Mouse (Mus musculus): ENCODE results near the gene Ttll13.
A peak's percentile ranks its signal among the peaks of the same experiment; 100 is the strongest.

Ttll13 gene

DNA sequence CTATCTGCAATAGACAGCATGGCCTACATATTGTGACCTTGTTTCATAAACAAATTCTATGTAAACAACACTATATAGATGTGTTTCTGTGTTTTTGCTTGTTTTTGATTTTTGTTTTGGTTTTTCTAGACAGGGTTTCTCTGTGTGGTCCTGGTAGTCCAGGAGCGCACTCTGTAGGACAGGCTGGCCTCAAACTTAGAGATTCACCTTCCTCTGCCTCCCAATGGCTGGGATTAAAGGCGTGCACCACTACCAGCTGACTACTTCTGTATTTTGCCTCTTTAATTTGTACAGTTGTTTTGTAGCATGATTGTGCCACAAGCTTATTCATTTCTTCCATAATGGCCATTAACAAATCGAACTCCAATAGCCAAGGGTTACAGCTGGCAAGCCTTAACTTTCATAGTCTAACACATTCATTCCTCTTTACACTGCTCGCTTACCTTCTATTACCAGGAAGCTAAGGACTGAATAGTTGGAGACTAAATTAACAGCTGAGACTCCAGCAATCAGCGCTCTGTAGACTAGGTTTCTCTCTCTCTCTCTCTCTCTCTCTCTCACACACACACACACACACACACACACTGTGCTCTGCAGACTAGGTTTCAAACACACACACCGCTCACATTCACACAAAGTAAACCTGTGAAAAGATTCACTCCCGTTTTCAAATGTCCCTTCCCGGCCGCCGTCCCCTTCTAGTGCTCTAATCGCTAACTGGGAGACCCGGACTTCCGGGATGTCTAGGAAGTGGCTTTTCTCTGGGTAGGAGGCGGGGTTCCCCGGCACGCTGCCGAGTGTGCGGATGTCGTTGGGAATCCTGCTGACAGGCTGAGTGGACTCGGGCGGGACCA lies 22.9 kb downstream of the Ttll13 start, which contains the start of gene Vps33b:
Gene Vps33b, plus strand, starts transcription at position 753 of the 854 bp plus-strand sequence.
- DNase-seq (ENCODE audit: low spot score): peak; percentile 94

DNA sequence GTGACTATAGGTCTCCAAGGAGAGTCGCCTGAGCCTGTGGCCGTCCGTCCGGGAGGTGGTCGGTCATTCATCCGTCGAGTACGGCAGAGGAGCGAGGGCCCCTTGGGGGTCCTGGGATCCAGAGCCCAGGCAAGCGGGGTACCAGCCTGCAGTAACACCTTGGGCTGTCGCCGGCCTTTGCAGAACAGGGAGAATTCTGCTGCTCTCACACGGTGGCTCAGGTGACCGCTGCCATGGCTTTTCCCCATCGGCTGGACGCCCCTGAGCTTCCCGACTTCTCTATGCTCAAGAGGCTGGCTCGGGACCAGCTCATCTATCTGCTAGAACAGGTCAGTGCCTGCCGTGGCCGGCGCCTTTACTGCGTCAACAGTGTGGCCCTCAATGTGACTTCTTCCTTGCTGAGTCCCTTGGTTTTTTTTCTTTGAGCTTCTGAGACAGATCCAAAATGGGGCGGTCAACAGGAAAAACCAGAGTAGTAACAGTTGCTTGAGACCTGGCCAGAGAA lies 23.6 kb downstream of the Ttll13 start:
- DNase-seq (ENCODE audit: low spot score): no peak

DNA sequence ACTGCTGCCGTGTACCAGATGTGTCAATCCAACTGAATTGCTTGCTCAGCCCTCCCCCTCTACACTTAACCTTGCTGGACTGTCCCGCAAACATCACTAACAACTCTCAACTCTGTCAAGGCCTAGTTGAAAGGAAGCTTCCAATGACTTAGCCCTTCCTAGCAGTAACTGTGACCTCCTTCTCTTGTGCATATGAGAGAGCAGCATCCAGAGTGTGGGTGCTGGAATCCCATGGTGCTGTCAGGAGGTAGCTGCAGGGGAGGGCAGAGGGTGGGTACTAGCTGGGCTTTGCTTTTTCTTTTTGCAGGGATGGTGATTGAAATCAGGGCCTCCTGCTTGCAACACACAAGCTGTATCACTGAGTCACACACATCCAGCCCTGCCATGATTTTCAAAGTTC lies 27.3 kb downstream of the Ttll13 start:
- DNase-seq (ENCODE audit: low spot score): no peak

DNA sequence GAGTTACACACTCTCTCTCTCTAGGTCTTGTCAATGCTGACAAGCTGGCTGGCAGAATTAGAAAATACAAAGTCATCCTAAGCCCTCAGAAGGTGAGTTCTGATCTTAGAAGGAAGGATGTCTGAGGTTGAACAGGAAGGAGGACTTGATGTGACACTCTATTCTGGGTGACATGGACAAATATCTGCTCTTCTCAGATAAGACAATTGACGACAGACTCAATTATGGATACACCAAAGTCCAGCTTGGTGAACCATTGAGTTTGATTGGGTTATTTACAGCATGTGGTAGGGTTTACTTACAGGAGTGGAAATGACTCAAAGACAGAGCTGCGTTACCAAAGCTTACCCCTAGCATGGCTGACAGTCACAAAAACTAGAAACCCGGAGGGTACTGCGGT lies 30.2 kb downstream of the Ttll13 start:
- DNase-seq (ENCODE audit: low spot score): no peak

DNA sequence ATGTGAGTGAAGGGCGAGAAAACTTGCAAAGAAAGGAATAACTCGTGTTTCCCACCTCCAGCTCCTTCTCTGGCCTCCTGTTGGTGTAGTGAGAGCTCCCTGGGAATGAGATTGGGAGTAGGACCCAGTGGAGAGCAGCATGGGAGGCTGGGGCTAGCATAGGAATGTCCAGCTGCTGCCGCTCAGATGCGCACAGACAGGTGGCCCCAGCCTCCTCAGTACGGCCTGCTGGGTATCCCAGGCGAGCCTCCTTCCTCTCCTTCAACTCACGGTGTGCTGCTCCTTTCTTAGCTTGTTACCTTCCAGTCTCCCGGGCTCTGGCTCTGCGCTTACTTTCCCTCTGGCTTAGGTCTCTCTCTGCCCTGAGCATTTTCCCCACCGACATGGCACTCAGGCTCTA lies 33.9 kb downstream of the Ttll13 start:
- no peak for DNase-seq (ENCODE audit: low spot score)

DNA sequence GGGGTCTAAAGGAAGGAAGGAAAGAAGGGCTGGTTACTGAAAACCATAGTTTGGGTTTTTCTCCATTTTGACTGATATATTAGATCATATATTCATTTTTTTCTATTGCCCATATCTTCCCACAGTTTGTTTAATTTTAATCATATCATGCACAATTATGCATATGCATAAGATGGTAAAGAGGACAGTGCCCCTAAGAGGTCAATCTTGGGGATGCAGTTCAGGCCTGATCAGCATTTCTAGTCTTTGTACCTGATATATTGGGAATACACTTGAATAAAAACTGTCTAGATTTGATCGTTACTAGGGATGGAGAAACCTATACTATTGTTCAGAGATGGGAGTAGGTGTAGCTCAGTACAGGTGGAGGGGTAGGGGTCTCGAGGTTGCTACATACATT lies 34.8 kb downstream of the Ttll13 start:
- no peak for DNase-seq (ENCODE audit: low spot score)

DNA sequence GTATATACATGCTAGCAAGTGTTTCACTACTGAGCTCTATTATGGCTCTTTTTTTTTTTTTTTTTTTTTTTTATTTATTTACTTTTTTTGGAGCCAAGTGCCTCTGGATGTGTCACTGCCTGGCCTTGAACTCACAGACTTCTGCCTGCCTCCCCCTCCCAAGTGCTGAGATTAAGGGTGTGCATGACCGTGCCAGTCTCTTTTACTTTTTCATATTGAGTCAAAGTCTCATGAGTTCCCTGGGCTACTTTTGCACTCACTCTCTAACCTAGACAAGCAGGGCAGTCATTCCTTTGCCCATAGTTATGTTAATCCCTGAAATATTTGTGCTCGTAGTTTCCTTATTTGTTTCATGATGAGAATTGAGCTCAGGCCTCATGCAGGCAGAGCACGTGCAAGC lies 35.5 kb downstream of the Ttll13 start:
- DNase-seq (ENCODE audit: low spot score): no peak

DNA sequence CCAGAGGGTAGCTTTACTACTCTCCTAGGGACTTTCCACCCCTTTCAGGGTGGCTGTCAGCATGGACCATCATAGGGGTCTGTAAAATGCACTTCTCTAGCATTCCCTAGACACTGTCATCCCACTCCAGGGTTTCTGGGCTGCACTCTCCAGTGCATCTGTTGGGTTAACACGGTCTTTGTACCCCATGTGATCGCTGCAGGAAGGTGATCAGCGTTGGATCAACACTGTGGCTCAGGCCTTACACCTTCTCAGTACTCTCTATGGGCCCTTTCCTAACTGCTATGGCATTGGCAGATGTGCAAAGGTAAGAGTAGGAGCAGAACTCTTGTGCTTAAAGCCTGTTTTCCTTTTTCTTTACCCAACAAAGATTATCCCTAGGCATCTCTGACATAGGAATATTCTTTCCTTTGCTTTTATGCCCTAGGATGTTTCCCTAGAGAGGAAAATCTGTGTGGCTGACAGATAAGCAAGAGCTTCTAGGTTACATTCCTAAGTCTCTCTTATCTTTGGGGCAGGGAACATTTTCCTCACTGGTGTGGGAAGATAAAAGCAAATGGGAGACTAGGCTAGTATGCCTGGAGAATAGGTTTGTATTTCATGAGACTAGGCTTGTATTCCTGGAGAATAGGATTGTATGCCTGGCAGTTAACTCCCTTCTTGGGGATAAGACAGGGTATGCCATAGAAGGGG lies 37.2 kb downstream of the Ttll13 start:
- DNase-seq (ENCODE audit: low spot score): no peak

DNA sequence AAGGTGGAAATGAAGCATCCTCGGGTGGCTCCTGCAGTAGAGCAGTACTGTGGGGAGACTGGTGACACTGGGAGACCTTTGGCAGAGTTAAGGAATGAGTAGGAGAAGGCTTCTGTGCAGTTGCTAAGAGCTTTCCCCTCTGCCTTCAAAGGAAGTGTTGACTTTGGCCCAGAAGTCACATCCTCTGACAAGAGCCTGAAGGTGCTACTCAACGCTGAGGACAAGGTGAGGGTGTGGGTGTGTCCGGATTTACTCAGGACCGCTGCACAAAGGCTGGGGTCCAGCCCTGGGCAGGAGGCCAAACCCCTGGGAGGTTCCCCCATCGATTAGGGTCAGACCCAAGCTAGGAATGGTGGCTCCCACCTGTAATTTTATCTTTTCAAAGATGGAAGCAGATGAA lies 38.2 kb downstream of the Ttll13 start:
- DNase-seq (ENCODE audit: low spot score): no peak

DNA sequence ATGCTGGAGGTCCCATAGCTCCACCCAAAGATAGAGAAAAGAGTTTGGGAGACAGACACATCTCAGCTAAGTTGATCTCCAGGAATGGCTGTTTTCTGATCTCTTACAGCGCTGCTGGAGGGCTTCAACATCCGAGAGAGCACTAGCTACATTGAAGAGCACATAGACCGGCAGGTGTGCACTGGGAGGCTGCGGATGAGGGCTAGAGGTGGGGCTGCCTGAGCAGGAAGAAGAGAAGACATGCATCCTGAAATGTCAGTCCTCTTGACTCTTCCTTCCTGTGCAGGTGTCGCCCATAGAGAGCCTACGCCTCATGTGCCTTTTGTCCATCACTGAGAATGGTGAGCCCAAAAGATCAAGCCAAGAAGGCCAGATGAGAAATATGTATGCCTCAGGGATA lies 39.5 kb downstream of the Ttll13 start:
- DNase-seq (ENCODE audit: low spot score): no peak

DNA sequence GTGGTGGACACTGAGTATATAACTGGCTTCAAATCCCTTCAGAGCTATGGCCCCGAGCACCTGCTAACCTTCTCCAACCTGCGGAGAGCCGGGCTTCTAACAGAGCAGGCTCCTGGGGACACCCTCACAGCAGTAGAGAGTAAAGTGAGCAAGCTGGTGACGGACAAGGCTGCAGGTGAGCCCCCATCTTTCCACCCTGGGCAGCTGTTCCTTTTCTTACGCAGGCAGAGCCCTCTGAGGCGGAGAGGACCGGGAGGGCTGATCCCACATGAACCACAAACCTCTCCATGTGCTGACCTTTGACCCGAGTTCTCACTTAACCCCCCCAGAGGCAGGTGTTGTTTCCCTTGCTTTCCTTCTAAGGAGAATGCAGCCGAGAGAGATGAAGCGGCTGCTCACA lies 41.6 kb downstream of the Ttll13 start:
- DNase-seq (ENCODE audit: low spot score): no peak

DNA sequence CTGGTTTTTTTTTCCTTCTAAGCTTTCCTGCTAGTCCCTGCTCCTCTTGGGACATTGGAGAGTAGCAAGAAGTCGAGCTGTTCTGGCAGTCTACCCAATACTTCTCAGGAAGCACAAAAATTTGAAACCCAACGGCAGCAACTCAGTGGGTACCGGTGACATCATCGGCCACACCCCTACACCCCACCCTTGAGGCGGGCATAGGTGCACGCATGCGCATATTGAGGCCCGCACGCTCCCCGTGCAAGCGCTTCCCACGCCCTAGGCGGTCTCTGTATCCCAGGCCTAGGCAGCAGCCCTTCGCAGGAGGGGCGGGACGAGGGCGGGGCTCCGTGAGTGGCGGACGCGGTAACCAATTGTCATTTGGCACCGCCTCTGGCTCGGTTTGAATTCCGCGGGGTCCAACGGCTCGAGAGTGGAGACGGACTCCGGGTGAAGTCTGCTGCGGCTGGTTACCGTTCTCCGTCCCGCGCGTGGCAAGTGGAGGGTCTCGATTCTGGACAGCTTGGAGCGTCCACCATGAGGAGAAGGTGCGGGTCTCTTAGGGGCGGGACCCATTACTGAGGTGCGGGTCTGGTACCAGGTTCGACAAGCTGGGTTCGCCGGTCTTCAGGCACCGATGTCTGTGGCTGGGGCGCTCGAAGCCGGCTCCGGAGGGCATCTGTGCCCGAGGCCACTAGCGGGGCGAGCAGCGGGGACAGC lies 48.0 kb downstream of the Ttll13 start, which contains the start of gene Prc1:
Gene Prc1, plus strand, starts transcription at position 389 of the 702 bp plus-strand sequence.
- peak; percentile 98 for DNase-seq (ENCODE audit: low spot score)

DNA sequence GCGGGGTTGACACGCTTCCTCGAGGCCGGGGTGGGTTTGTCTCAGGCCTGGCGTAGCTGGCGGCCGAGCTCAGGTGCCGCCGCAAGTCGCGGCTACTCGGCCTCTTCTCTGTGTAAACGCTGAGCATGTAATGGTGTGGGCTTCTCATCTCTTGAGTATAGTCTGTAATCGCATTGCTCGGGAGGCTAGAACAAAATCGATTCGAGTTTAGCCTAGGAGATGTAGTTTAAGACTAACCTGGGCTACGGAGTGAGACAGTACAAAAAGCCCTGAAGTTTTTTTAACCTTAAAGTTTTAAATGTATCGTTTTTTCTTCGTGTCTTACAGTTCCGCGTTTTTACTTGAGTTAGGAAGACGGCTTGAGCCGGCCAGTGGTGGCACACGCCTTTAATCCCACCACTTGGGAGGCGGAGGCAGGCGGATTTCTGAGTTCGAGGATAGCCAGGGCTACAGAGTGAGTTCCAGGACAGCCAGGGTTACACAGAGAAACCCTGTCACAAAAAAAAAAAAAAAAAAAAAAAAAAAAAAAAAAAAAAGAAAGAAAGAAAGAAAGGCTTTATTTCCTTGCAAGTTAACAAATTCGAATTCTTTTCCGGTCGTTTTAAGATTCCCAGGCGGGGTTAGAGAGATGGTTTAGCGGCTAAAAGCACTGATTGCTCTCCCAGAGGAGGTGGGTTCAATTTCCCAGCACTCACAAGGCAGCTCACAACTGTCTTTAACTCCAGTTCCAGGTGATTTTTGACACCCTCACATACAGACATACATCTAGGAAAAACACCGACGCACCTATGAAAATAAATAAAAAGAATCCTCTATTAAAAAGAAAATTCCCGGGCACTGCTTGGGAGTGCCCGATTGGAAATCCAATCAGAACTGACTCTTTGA lies 48.8 kb downstream of the Ttll13 start:
- DNase-seq (ENCODE audit: low spot score): no peak

DNA sequence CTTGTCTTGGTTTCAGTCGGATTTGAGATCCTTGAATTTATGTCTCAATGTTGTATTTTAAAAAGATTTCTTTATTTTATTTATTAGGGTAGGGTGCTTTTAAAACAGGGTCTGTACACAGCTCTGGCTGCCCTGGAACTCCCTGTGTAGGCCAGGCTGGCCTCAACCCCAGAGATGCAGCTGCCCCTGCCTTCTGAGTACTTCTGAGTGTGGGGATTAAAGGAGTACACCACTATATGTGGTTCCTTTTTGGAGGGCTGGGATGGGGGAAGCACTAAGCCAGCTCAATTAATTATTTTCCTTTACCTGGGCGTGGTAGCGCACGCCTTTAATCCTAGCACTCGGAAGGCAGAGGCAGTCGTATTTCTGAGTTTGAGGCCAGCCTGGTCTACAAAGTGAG lies 50.3 kb downstream of the Ttll13 start:
- no peak for DNase-seq (ENCODE audit: low spot score)

DNA sequence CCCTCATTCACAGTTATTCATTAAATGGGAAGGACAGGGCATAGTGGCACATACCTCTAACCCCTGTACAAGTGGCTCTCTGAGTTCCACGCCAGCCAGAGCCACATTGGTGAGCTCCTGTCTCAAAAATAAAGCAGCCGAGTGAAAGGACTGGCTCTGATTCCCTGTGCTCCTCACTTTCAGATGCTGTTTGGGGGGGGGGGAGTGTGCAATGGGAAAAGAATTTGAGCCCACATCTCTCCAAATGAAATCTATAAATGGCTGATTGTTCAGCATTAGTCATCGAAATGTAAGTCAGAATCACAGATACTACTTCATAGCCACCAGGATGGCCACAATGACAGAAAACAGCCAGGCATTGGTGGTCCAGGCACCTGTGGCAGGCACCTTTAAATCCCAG lies 50.9 kb downstream of the Ttll13 start:
- no peak for DNase-seq (ENCODE audit: low spot score)

DNA sequence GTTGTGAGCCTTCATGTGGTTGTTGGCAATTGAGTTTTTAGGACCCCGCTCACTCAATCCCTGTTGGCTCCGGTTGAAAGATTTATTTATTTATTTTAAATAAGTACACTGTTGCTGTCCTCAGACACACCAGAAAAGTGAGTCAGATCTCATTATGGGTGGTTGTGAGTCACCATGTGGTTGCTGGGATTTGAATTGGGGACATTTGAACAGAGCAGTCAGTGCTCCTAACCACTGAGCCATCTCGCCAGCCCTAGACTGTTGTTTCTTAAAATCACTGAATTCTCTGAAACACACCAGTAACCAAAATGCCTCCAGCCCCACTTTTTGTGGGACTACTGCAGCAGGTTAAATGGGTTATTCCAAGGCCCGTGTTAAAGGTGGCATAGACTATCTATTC lies 52.6 kb downstream of the Ttll13 start:
- no peak for DNase-seq (ENCODE audit: low spot score)

DNA sequence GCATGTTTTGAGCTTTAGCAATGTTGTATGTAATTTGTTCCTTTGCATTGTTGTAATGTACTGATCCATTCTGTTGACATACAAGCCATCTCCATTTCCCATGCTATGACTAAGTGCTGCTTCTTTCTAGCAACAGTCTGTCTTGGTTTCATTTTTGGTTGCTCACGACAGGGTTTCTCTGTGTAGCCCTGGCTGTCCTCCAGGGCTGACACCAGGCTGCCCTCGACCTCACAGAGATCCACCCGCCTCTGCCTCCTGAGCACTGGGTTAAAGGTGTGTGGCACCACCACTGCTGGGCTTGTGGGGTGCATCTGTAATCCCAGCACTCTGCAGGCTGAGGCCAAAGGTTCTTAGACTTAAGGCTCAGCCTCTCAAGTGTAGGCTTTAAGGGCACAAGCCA lies 53.4 kb downstream of the Ttll13 start:
- no peak for DNase-seq (ENCODE audit: low spot score)

DNA sequence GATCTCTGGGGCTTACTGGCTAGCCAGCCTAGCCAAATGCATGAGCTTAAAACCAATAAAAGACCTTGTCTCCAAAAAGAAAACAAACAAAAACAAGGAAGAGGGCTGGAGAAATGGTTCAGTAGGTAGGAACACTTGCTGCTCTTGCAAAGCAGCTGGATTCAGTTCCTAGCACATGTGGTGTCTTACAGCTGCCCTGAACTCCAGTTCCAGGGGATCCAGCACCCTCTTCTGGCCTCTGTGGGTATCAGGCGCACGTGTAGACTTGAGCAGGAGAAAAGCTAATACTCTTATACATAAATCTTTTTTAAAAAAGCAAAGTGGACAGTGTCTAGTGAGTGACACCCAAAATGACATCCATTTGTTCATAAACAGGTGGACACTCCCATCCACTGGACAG lies 55.3 kb downstream of the Ttll13 start:
- DNase-seq (ENCODE audit: low spot score): no peak

DNA sequence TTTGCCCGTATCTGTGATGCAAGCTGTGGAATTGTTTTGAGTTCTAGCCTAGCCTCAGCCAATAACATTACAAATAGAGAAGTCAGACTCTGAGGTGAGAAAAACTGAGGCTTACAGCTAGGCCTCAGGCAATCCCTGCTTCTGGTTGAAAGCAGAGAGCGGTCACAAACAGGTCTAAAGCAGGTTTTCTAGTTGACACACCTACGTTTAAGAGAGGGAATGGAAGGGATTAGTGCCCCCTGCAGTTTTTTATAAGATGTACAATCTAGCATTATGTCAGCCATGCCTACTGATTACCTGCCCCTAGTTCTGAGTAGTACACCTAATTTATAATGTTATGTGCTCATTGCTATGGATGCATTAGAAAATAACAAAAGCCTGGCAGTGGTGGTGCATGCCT lies 61.6 kb downstream of the Ttll13 start:
- DNase-seq (ENCODE audit: low spot score): no peak

Measured in ovary, postnatal 14 days (tissue).